Mouse (Mus musculus) heart, embryonic 16.5 days (tissue): ENCODE measurements around the gene Dkk3. TPM values are rescaled to one million over a fixed set of nuclear protein-coding genes. Genes with fewer than 3 reads are reported as not detected.
A peak's percentile ranks its signal among the peaks of the same experiment; 100 is the strongest.

ENCODE experiments used
- ATAC-seq: fragments of 200-750 bp; cut with Nextera tagmentation; replicated peaks from 2 replicates; pipeline ENCODE4 v1.8.0; 2017; ENCODE audit warnings: moderate number of reproducible peaks; ENCODE audit not compliant: insufficient read depth, low FRiP score; ENCODE audit errors: extremely low read depth
- H3K27ac ChIP-seq: fragments of 300-500 bp; sonication (generic); 2 replicates; pipeline ENCODE4 v1.5.1; 2014; ENCODE audit warnings: mild to moderate bottlenecking, low read length, control low read depth, moderate library complexity
- H3K27me3 ChIP-seq: fragments of 300-500 bp; sonication (generic); 2 replicates; pipeline ENCODE4 v1.6.1; 2014; ENCODE audit warnings: low read length, mixed read lengths; ENCODE audit not compliant: control insufficient read depth, insufficient read depth
- H3K36me3 ChIP-seq: fragments of 300-500 bp; sonication (generic); 2 replicates; pipeline ENCODE4 v1.6.1; 2014; ENCODE audit not compliant: control insufficient read depth, insufficient read depth
- H3K4me1 ChIP-seq: fragments of 300-500 bp; sonication (generic); 2 replicates; pipeline ENCODE4 v1.6.1; 2014; ENCODE audit warnings: low read length, mixed read lengths; ENCODE audit not compliant: control insufficient read depth, insufficient read depth
- H3K4me2 ChIP-seq: fragments of 300-500 bp; sonication (generic); 2 replicates; pipeline ENCODE4 v1.6.1; 2014; ENCODE audit warnings: low read depth, mild to moderate bottlenecking, control low read depth, low read length
- H3K4me3 ChIP-seq: fragments of 300-500 bp; sonication (generic); 2 replicates; pipeline ENCODE4 v1.5.1; 2014; ENCODE audit warnings: mild to moderate bottlenecking, control low read depth, low read length
- H3K9ac ChIP-seq: fragments of 300-500 bp; sonication (generic); 2 replicates; pipeline ENCODE4 v1.6.1; 2014; ENCODE audit warnings: low read length, control low read depth
- H3K9me3 ChIP-seq: fragments of 300-500 bp; sonication (generic); replicated peaks from 2 replicates; pipeline ENCODE4 v1.6.1; 2016; ENCODE audit warnings: low read length; ENCODE audit not compliant: control insufficient read depth
- WGBS: fragments of 180-500 bp; shearing (Covaris S2); extraction: QIAGEN DNeasy Blood & Tissue Kit; methylation state at CpG from one replicate; pipeline ENCODE4 v1.1.7; 2014; 5-methylcytosine and 5-hydroxymethylcytosine counted together
- polyA plus RNA-seq: library from polyadenylated mRNA; unstranded; fragments of >200 nt; fragmentation: Nextera tagmentation; extraction: Ambion mirVana; gene quantifications from 2 replicates; pipeline ENCODE4 v1.2.1, GENCODE M21; 2015

The Dkk3 gene
- polyA plus RNA-seq, 1 experiment from 2014 or later = 91.0 TPM

GRCm38 (mm10) chr7:112142616-112143015, 16.2 kb downstream of the Dkk3 start:
- Histone ChIP-seq H3K4me1 (peaks cover 30% of the 10 kb centered on the region), H3K9ac (no peak overlapping the region), H3K9me3 (no peaks in the 10 kb centered on the region), H3K4me2 (no peak overlapping the region), H3K36me3 (no peaks in the 10 kb centered on the region), H3K4me3 (no peak overlapping the region), H3K27ac (no peak overlapping the region; the same call in 1 of the 2 replicates), H3K27me3 (no peaks in the 10 kb centered on the region)
- 78% methylated on average over 3 of the region's 3 CpGs for WGBS
- ATAC-seq = no peak

DNA sequence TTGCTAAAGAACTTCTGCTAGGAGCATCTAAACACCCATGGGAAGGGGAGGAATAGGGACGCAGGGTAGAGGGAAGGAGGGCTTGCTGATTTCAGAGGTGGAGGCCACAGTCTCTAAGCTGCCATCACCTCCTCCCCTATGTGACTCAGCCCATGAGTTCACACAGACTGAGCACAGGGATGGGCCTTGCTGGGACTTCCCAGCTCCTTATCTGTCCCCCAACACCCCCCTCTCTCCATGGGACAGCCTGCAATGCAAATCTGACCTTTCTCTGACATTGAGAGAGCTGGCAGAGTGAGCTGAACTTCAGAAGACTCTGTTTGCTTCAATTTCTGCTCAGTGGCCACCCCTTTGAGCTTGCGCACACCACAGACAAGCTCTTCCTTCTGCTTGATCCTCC, 18.1 kb downstream of the Dkk3 start:
- no peaks in the 10 kb centered on the region for H3K27me3 ChIP-seq
- H3K9ac ChIP-seq = no peak overlapping the region; the same call in 1 of the 2 replicates
- H3K4me1 ChIP-seq = peaks cover 30% of the 10 kb centered on the region
- 65% methylated on average over 2 of the region's 2 CpGs for WGBS
- peak overlapping the region; percentile 69 for H3K27ac ChIP-seq
- H3K4me3 ChIP-seq = no peak overlapping the region
- no peak overlapping the region for H3K4me2 ChIP-seq
- no peaks in the 10 kb centered on the region for H3K36me3 ChIP-seq
- H3K9me3 ChIP-seq = no peaks in the 10 kb centered on the region
- ATAC-seq = peak; percentile 64

- H3K4me3 ChIP-seq = no peak overlapping the region
- no peaks in the 10 kb centered on the region for H3K36me3 ChIP-seq
- ATAC-seq = peak; percentile 49
- peaks cover 30% of the 10 kb centered on the region for H3K4me1 ChIP-seq
- H3K27me3 ChIP-seq = no peaks in the 10 kb centered on the region
- 53% methylated on average over 11 of the region's 11 CpGs for WGBS
- peak overlapping the region; percentile 71 for H3K27ac ChIP-seq
- H3K9me3 ChIP-seq = no peaks in the 10 kb centered on the region
- no peak overlapping the region for H3K4me2 ChIP-seq
- 0 out of 2 replicates have a peak overlapping the region, but pooled peaks have one; percentile 15 for H3K9ac ChIP-seq
These were observed 20.1 kb downstream of the Dkk3 start for GRCm38 (mm10) chr7:112138509-112139405.

GRCm38 (mm10) chr7:112138168-112138508, 20.7 kb downstream of the Dkk3 start:
- WGBS = 65% methylated on average over 7 of the region's 7 CpGs
- Histone ChIP-seq H3K4me2 (no peak overlapping the region), H3K9me3 (no peaks in the 10 kb centered on the region), H3K9ac (no peak overlapping the region), H3K4me3 (no peak overlapping the region), H3K27ac (peak overlapping the region; percentile 71), H3K36me3 (no peaks in the 10 kb centered on the region), H3K27me3 (no peaks in the 10 kb centered on the region), H3K4me1 (peaks cover 27% of the 10 kb centered on the region)
- no peak for ATAC-seq

DNA sequence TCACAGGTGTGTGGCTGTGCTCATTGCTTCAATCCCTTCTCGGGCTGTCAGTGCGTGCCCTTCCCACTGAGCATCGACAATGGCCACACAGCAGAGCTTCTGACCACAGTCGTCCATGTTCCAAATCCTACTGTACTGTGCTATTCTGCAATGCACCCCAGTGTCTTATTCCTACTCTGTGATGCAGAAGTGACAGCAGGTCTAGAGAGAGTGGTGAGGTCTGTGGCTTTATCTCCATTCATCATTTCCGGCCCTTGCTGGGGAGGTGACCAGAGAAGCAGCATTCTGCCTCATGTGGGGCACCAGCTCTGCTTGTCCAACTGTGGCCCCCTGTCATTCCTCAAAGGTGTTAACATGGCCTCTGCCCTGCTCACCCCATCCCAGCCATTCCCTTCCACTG, 22.3 kb downstream of the Dkk3 start:
- Histone ChIP-seq H3K27me3 (no peaks in the 10 kb centered on the region), H3K4me3 (no peak overlapping the region), H3K9me3 (no peaks in the 10 kb centered on the region), H3K4me2 (no peak overlapping the region), H3K9ac (no peak overlapping the region), H3K36me3 (no peaks in the 10 kb centered on the region), H3K27ac (no peak overlapping the region), H3K4me1 (peaks cover 21% of the 10 kb centered on the region)
- no peak for ATAC-seq
- 72% methylated on average over 5 of the region's 5 CpGs for WGBS

GRCm38 (mm10) chr7:112135161-112135560, 23.7 kb downstream of the Dkk3 start:
- ATAC-seq = no peak
- Histone ChIP-seq H3K9me3 (no peaks in the 10 kb centered on the region), H3K4me1 (peaks cover 13% of the 10 kb centered on the region), H3K27me3 (no peaks in the 10 kb centered on the region), H3K36me3 (no peaks in the 10 kb centered on the region), H3K4me3 (no peak overlapping the region), H3K4me2 (no peak overlapping the region), H3K27ac (no peak overlapping the region), H3K9ac (no peak overlapping the region)
- WGBS = 89% methylated on average over 4 of the region's 4 CpGs

DNA sequence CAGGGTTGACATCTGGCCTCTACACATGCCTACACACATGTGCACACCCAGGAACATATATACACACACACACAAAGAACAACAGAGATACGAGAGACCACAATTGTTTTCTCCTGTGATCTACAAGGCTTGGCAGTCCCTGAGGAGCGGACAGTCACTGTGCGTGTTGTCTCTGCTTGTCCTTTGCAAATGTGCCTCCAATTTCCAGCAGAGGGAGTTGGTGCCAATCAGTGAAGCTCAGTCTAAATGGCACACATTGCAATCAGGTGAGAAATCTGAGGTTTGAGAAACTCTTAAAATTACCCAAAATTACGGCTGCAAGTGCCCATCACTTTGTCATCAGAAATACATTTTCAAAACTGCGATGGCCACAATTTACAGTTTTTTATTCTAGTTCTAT, 25.6 kb downstream of the Dkk3 start:
- H3K27ac ChIP-seq = no peak overlapping the region
- H3K4me1 ChIP-seq = peaks cover 12% of the 10 kb centered on the region
- H3K36me3 ChIP-seq = no peaks in the 10 kb centered on the region
- H3K9ac ChIP-seq = no peak overlapping the region
- H3K27me3 ChIP-seq = no peaks in the 10 kb centered on the region
- no peaks in the 10 kb centered on the region for H3K9me3 ChIP-seq
- no peak overlapping the region for H3K4me2 ChIP-seq
- WGBS = 89% methylated on average over 5 of the region's 5 CpGs
- ATAC-seq = no peak
- no peak overlapping the region for H3K4me3 ChIP-seq

GRCm38 (mm10) chr7:112132005-112132404, 26.9 kb downstream of the Dkk3 start:
- Histone ChIP-seq H3K9me3 (no peaks in the 10 kb centered on the region), H3K27me3 (no peaks in the 10 kb centered on the region), H3K36me3 (no peaks in the 10 kb centered on the region), H3K4me2 (no peak overlapping the region), H3K4me3 (no peak overlapping the region), H3K9ac (no peak overlapping the region), H3K27ac (no peak overlapping the region), H3K4me1 (peaks cover 12% of the 10 kb centered on the region)
- ATAC-seq = no peak
- 76% methylated on average over 6 of the region's 6 CpGs for WGBS

GRCm38 (mm10) chr7:112130660-112131059, 28.2 kb downstream of the Dkk3 start:
- no peak overlapping the region for H3K9ac ChIP-seq
- H3K4me1 ChIP-seq = peaks cover 24% of the 10 kb centered on the region
- H3K9me3 ChIP-seq = no peaks in the 10 kb centered on the region
- H3K36me3 ChIP-seq = no peaks in the 10 kb centered on the region
- no peaks in the 10 kb centered on the region for H3K27me3 ChIP-seq
- 83% methylated on average over 3 of the region's 3 CpGs for WGBS
- H3K27ac ChIP-seq = no peak overlapping the region
- H3K4me3 ChIP-seq = no peak overlapping the region
- ATAC-seq = no peak
- no peak overlapping the region for H3K4me2 ChIP-seq
